Mouse (Mus musculus) liver, adult (tissue): ENCODE results near the gene Maml1.

Experiments
- GATA4 ChIP-seq: IDR thresholded peaks from 2 replicates; pipeline ENCODE4 v1.6.1; 2014; ENCODE audit warnings: mild to moderate bottlenecking, low read length; ENCODE audit not compliant: insufficient replicate concordance

Maml1 gene

DNA sequence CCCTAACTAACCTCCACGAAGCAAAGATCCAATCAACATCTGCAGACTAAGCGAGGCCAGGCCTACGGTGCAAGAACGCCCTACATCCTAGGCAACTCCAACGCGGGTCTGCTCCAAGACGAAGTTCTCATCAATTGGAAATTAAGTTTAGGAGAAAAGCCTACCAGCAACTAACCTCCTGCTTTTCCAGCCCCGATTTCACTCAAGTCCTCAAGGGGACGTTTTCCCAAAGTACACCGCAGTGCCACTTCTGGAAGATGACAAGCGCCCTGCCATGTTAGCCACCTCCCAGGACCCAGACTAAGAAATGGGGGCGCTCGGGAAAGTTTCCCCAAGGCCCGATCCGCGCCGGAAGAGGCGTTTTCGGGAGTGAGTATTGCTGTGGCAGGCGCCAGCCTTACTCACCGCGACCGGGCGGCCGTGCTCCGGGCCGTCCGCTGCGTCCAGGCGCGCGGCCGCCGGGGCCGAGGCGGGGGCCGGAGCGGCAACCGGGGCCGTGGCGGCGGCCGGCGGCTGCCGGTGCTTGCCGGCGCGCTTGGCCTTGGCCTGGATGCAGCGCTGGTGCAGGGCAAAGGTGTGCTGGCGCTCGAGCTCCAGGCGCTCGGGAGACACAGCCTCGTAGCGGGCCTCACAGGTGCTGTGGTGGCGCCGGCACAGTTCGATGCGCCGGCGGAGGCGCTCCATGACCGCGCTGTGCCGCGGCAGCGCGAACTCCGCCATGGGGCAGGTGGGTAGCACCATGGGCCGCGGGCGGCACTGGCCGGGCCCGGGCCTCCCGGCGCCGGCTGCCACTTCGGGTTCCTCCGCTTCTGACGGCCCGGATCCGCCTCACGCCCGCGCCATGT is 568 bp downstream of the Maml1 start:
- no peak for TF ChIP-seq GATA4

DNA sequence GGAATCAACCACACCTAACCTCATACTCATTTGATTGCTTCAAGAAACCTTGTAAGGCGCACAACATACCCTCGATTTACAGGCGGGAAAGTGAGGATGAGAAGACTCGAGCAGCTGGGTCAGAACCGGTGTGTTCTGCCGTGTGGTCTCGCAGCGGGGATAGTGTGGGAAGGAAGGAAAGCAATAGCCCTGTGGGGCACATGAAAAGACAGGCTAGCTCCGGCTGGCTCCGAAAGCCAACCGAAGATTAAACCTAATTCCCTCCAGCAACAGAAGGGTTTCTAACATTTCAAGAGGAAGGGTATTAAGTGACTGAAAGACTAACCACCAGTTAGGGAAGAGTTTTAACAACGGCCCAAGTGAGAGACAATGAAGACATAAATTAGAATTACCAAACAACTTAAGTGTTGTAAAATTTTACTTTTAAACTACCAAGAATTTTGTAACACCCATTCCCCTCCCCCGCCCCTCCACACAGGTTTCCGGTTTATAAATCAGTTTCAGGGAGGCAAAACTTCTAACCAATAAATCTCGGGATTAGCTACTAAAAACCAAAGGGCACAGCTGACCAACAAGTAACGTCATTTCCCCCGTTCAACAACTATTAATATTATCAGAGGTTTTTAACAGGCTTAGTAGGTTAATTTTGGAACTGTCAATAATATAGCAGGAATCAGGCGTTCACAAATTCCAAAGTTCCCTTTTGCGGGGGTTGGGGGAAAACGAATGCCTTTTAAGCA is 1.5 kb downstream of the Maml1 start:
- no peak for TF ChIP-seq GATA4

DNA sequence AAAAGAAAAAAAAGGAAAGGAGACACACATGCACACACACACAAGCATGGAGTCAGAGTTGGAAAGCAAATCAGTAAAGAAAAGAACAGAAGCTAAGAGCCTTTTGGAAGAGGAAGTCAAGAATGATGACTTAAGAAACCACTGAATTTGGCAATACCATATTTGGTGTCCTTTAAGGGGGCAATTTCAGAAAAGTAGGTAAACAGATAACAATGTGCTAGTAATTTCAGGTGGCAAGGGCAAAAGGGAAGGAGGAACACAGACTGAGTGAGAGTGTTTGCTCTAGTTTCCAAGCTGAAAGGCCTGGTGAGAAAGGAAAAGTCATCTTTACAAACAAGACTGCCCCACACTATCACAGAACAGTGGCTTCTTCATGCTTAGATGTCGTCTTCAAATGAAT is 5.7 kb downstream of the Maml1 start:
- TF ChIP-seq GATA4 = no peak

DNA sequence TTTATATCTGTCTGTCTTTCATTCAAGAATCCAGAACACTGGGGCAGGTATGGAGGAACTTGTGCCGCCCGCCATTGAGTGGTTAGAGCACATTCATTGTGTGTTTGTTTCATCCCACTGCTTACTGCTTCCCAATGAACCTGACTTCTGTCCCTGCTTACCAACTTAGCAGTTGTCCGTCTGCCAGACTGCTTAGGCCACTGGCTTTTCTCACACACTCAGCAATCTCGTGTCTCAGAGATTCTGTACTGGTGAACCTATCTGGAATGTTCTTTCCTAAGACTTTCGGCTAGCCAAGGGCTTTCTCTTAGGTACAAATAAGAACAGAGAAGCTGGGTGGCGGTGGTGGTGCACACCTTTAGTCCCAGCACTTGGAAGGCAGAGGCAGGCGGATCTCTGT is 6.4 kb downstream of the Maml1 start:
- no peak for TF ChIP-seq GATA4

DNA sequence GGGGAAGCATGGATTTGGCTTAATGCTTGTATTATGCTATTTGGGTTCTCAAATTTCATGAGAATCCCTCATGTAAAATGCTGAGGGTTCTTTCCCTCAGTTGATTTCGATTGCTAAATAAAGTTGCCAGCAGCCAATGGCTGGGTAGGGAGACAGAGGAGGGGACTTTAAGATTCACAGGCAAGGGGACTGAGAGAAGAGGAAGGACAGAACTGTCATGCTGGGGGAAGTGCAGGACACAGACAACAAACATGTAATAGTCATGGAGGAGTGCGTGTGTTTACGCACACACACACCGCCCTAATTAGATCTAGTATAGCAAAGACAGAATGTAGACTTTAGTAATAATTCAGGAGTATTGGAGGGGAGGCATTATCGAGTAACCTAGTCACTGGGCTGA is 6.8 kb downstream of the Maml1 start:
- no peak for TF ChIP-seq GATA4

DNA sequence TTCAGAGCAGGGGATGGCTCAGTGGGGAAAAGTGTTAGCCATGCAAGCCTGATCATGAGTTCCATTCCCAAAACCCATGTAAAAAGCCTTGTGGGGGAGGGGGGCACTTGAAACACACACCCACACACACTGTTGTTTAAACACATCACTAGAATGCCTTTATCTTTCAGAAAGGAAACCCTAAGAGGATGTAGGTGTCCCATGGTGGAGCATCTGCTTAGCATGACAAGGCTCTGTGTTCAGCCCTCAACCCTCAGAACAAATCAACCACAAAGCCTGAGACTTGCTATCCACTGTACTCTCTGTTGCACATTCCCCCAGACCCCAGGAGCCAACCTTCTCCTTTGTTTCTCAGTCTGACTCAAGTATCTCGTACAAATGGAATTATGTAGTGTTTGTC is 12.1 kb downstream of the Maml1 start:
- TF ChIP-seq GATA4 = no peak

DNA sequence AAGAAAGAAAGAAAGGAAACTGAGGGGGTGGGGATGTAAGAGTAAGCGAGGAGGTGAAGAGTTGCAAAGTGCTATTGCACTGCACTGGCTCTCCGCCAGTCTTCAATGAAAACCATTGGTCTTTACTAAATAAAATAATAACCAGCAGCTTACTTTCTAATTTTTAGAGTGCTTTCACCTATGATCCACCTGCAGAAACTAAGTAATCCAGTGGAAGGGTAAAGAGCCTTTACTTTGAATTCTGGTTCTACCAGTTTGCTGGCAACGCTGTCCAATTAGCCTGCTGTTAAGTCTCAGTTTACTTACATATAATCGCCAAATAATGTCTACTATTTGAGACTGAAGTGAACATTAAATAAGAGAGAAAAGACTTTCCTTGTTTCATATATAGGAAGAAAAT is 13.1 kb downstream of the Maml1 start:
- no peak for TF ChIP-seq GATA4

DNA sequence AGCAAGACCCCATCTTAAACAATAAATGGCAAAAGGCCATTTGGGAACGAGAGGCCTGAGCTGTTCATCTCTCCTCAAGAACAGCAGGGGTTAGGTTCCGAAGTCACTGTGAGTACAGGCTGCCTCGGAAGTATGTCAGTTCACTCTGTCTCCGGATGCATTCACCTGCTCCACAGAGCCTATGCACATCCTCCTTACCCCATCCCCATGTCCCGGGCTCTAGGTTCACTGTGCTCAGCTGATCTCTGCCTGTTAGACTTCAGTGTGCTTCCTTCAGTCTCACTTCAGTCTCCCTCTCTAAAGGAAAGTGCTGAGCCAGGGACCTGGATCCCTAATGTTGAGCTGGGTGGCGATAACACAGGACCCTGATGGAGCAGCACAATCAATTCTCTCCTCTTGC is 14.4 kb downstream of the Maml1 start:
- no peak for TF ChIP-seq GATA4

DNA sequence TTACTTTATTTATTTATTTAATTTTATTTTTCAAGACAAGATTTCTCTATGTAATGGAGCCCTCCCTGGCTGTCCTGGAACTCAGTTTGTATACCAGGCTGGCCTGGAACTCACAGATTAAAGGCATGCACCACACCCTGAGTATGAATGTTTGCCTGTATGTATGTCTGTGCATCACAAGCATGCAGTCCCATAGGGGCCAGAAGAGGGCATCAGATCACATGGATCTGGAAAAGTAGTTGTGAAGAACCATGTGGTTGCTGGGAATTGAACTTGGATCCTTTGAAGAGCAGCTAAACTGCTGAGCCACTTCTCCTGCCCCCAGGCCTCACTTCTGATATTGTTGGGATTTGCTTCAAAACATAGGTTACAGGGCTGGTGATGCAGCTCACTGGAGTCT is 15.1 kb downstream of the Maml1 start:
- no peak for TF ChIP-seq GATA4

DNA sequence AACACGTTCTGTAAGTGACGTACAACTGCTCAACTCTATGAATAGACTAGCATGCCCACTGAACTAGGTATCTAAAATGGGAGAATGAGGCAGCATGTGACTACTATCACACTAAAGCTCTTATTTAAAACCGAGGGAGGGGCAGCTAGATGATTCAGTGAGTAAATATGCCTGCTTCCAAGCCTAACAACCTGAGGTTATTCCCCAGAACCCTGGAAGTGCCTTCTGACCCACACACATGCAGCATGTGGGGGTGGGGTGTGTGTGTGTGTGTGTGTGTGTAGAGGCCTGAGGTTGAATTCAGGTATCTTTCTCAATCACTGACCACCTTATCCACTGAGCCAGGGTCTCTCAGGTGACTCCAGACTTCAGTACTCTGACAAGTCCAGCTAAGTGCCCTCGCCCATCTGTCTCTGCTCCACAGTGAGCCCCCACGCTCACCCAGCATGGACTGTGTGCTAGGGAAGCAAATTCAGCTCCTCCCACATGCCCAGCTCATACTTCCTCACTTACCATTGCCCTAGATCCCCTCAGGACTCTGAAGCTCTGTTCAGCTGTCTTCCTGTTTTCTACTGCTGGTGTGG is 16.5 kb downstream of the Maml1 start:
- no peak for TF ChIP-seq GATA4

DNA sequence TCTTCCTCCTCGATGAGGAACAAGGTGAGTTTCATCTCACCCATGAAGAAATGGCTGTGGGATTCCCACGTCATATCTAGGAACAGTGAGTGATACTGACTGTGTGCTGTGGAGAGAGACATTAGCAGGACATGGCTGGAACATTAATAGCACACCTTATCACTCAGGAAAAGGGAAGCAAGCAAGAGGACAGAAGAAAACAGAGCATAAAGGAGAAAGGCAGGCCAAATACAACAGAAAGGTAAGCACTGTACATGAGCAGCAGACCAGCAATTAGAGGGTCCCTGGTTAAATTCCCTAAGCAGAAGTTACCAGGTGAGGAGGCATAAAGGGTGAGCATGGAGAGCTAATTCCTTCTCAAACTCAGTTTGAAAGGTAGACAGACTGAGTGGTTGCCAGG is 17.0 kb downstream of the Maml1 start:
- no peak for TF ChIP-seq GATA4

DNA sequence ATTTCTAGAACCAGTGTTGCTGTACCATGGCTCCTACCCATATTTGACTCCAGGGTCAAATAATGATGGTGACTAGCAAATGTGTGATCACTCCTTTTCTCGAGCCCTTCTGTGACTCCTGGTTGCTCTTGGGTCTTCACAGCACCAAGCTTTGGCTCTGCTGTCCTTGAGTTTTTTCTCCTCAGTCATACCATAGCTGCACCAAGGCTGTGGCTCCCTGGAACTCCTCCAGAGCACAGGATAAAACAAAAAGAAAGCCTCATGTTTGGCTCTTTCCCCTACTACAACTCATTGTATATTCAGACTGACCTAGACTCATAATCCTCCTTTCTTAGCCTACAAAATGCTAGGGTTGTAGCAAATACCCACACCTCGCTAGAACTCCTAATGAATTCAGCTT is 19.3 kb downstream of the Maml1 start:
- TF ChIP-seq GATA4 = no peak

DNA sequence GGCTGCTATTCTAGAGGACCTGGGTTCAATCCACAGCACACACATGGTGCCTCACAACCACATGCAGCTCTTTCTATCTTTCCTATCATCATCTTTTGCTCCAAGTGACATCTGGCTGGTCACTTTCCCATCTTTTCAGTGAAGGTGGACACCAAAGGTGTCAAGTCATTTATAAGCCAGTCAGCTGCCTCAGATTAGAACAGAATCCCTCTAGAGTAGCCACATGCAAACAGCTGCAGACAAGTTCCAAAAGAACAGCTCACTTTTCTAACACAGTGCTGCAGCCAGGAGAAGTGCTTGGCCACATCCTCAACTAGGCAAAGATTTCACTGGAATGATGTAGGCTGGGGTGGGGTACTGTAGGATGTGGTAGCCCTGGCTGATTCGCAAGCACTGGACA is 22.2 kb downstream of the Maml1 start:
- TF ChIP-seq GATA4 = no peak

DNA sequence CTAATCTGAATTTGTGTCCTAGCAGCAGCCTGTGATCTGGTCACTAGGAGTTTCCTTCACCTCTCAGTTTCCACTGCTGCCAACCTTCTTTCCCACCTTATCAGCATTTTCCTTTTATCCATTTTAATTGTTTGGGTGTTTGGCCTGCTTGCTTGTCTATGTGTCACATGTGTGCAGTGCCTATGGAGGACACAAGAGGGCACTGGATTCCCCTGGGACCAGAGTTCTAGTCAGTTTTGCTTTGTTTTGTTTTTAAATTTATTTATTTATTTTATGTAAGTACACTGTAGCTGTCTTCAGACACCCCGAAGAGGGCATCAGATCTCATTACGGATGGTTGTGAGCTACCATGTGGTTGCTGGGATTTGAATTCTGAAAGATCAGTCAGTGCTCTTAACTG is 22.9 kb downstream of the Maml1 start:
- no peak for TF ChIP-seq GATA4

DNA sequence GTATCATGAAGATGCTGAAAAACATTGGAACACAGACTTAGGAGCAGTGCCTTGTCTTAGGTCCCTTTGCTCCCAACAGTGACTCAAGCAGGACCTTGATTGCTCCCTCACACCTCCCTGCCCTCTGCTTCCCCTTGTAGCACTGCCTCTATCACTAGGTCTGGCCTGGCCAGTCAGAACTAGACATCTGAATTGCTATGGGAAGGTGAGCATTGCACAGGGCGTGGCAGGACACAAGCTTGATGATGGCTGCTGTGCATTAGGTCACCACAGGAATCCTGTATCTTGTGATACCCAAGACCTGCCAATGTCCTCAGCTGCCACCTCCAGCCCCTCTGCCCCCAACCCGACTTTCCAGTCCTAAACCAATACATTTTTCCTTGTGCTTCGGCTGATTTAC is 25.1 kb downstream of the Maml1 start:
- TF ChIP-seq GATA4 = no peak

DNA sequence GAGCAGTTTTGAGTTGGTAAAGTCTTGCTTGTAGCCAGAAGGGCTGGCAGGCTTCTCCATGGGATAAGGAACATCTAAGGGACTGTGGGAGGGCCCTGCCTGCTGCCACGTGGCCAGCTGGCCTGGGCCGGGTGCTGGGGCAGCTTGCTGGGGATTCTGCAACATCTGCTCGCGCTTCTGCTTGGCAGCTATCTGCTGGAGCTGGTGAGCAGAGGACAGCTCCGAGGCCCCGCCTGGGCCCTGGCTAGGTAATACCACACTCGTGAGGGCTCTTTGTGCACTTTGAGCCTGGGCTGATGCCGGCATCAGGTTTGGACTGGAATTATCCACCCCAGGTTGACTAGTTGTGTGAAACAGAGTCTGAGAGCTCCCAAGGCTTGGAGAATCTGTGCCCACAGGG is 26.2 kb downstream of the Maml1 start:
- TF ChIP-seq GATA4 = no peak
